29 mouse cellular contexts compared by ENCODE assay signal in the genomic region with DNA sequence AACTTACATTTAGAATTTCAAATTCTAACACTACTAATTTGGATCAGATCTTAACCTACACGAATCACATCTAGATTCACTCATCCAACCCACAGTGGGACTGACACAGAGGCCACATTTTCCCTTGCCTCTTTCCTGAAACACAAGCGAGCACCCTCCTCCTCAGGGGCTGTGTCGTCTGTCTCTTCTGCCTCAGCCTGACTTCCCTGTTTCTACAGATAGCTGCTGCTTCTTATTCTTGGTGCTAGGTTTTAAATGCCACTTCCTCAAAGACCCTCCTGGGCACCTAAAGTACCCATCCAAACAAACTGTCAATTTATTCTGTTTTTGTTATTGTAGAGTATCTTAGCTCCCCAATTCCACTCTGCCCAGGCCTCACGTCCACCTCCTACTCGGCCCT. TPM values are rescaled to one million over a fixed set of nuclear protein-coding genes. Genes with fewer than 3 reads are reported as not detected.
DNase-seq lines count a peak whose midpoint lies in the region; ATAC-seq lines count a peak whose summit lies in the region.
"Had no signal": no experiment of that assay in that cellular context is flagged by ENCODE, and none has a peak within 500 bp of the region (broad histone marks: within the 10 kb centered on the region; RNA-seq: fewer than 3 reads in every experiment).

No protein-coding gene starts in this region.

- H3K27me3 ChIP-seq in heart, embryonic 12.5 days (replicated peaks), result no peaks in the 10 kb centered on the region
- no peaks in the 10 kb centered on the region for H3K27me3 ChIP-seq in forebrain, embryonic 13.5 days
- H3K27me3 ChIP-seq: embryonic facial prominence, embryonic 13.5 days; forebrain, embryonic 12.5 days; heart, embryonic 15.5 days; hindbrain, embryonic 12.5 days; intestine, embryonic 15.5 days had no signal

- H3K9ac ChIP-seq in heart, embryonic 12.5 days, result no peak overlapping the region
- no peak overlapping the region for H3K9ac ChIP-seq in forebrain, embryonic 13.5 days
- H3K9ac ChIP-seq: embryonic facial prominence, embryonic 13.5 days; forebrain, embryonic 12.5 days; heart, embryonic 15.5 days; hindbrain, embryonic 12.5 days; intestine, embryonic 15.5 days had no signal

- H3K4me3 ChIP-seq in heart, embryonic 12.5 days, result no peak overlapping the region
- H3K4me3 ChIP-seq in forebrain, embryonic 13.5 days, result no peak overlapping the region
- H3K4me3 ChIP-seq: embryonic facial prominence, embryonic 10.5 days; embryonic facial prominence, embryonic 13.5 days; erythroblast, embryonic 14.5 days; forebrain, embryonic 12.5 days; heart, adult 2 months; heart, embryonic 15.5 days; hindbrain, embryonic 12.5 days; intestine, embryonic 15.5 days had no signal

- H3K27ac ChIP-seq in heart, embryonic 12.5 days (ENCODE audit: poor library complexity, severe bottlenecking), result 0 out of 2 replicates have a peak overlapping the region, but pooled peaks have one; percentile 19
- no peak overlapping the region for H3K27ac ChIP-seq in forebrain, embryonic 13.5 days
- H3K27ac ChIP-seq: embryonic facial prominence, embryonic 10.5 days; embryonic facial prominence, embryonic 13.5 days; forebrain, embryonic 12.5 days; heart, adult 2 months; heart, embryonic 15.5 days; hindbrain, embryonic 12.5 days; intestine, embryonic 15.5 days had no signal

- WGBS in heart, embryonic 12.5 days, result 74% methylated on average over 5 of the region's 5 CpGs
- WGBS in forebrain, embryonic 13.5 days, result 88% methylated on average over 5 of the region's 5 CpGs

- ATAC-seq in heart, embryonic 12.5 days (ENCODE audit: insufficient number of reproducible peaks, low FRiP score), result no peak
- ATAC-seq in granulocyte monocyte progenitor cell, adult 5-6 weeks (replicated peaks; ENCODE audit: poor library complexity, severe bottlenecking), result peak; percentile 74; the same call in 1 of the 2 replicates
- no peak for ATAC-seq in forebrain, embryonic 13.5 days
- ATAC-seq: activated CD4-positive, CD25-positive, alpha-beta regulatory T cell, adult 4 months; CD4-positive, CD25-positive, alpha-beta regulatory T cell, adult 4 months; forebrain, embryonic 16.5 days; hindbrain, embryonic 16.5 days; intestine, embryonic 15.5 days had no signal

- no peaks in the 10 kb centered on the region for H3K9me3 ChIP-seq in heart, embryonic 12.5 days (replicated peaks)
- no peaks in the 10 kb centered on the region for H3K9me3 ChIP-seq in forebrain, embryonic 13.5 days (replicated peaks)
- H3K9me3 ChIP-seq: embryonic facial prominence, embryonic 10.5 days; embryonic facial prominence, embryonic 13.5 days; forebrain, embryonic 12.5 days; heart, embryonic 15.5 days; hindbrain, embryonic 12.5 days; intestine, embryonic 15.5 days had no signal

- DNase-seq in heart, adult 9 months (ENCODE audit: low spot score in 2 of 2), result no peak
- DNase-seq in layer of hippocampus, adult 9-11 months, result peak; percentile 44
- DNase-seq in layer of hippocampus, postnatal 25 days (ENCODE audit: extremely low spot score in 1 of 2, low spot score in 1 of 2), result no peak
- DNase-seq in adrenal gland, adult 2 months, result no peak
- DNase-seq: adrenal gland, postnatal 10 days; adrenal gland, postnatal 36 days; cerebellum, adult 18-20 months; cerebellum, adult 9-11 months; cerebellum, postnatal 25 days; embryo, embryonic 11 days; gastrocnemius, postnatal 25 days; heart, adult 2 months; heart, postnatal 14 days; kidney, adult 18-20 months had no signal

- H3K4me1 ChIP-seq in heart, embryonic 12.5 days (replicated peaks), result peaks cover 36% of the 10 kb centered on the region
- peaks cover 17% of the 10 kb centered on the region for H3K4me1 ChIP-seq in forebrain, embryonic 13.5 days
- H3K4me1 ChIP-seq: embryonic facial prominence, embryonic 13.5 days; intestine, embryonic 15.5 days had no signal

- no peak overlapping the region for H3K4me2 ChIP-seq in heart, embryonic 12.5 days
- no peak overlapping the region for H3K4me2 ChIP-seq in forebrain, embryonic 13.5 days
- H3K4me2 ChIP-seq: embryonic facial prominence, embryonic 13.5 days; forebrain, embryonic 12.5 days; heart, embryonic 11.5 days; heart, embryonic 15.5 days; hindbrain, embryonic 12.5 days; intestine, embryonic 15.5 days had no signal

- peaks cover 66% of the 10 kb centered on the region for H3K36me3 ChIP-seq in heart, embryonic 12.5 days
- peaks cover 51% of the 10 kb centered on the region for H3K36me3 ChIP-seq in forebrain, embryonic 13.5 days (ENCODE audit: poor library complexity, severe bottlenecking)

RNA-seq across cellular contexts. Expression of a gene that starts 34.5 kb away (rescaled TPM):
- polyA plus RNA-seq in heart, embryonic 12.5 days (2016; fragmentation: Nextera tagmentation; extraction: Ambion mirVana), result 69.3 and 70.9 TPM in 2 replicates
- total RNA-seq in layer of hippocampus, postnatal 25 days (2021), result 10 to 100 TPM; 84.6 to 92.2 TPM
- total RNA-seq in granulocyte monocyte progenitor cell, adult 5-6 weeks (2014; fragmentation: Nextera tagmentation), result 6.4 and 7.9 TPM in 2 replicates
- 4.4 and 6.5 TPM in 2 replicates for total RNA-seq in granulocyte monocyte progenitor cell, adult 5-6 weeks (2017)
- total RNA-seq in adrenal gland, adult 2 months (2021), result 100 to 1,000 TPM in 1 of 2 experiments, 10 to 100 TPM in 1; 94.9 to 150 TPM
- polyA plus RNA-seq in adrenal gland, adult 2 months (2012; rRNA removed), result 129 and 162 TPM in 2 replicates
- polyA plus RNA-seq in forebrain, embryonic 13.5 days (2015; fragmentation: Nextera tagmentation; extraction: Ambion mirVana), result 52.6 and 55.8 TPM in 2 replicates

Comparison
In these comparisons a context has a peak if more than half of its experiments do, and no peak if none do; other contexts are left out.
1. RNA of a gene that starts 34.5 kb away (total RNA-seq): 94.9 to 150 TPM in adrenal gland, adult 2 months and 84.6 to 92.2 TPM in layer of hippocampus, postnatal 25 days; 4.4 to 7.9 TPM in granulocyte monocyte progenitor cell, adult 5-6 weeks; every median in the first group is over 4 times any median in the second.